Mouse (Mus musculus): ENCODE data around the gene Snx9.

Gene Snx9

GRCm38 (mm10) chr17:5842988-5843640, 2.0 kb downstream of the Snx9 start:
- in situ Hi-C loops (cut with MboI, MseI), result loop anchor here in 1 of 2 experiments (5.0 kb wide), 1 partner anchor 44 kb away; no protein-coding TSS in a partner anchor

GRCm38 (mm10) chr17:5843641-5843990, 2.5 kb downstream of the Snx9 start:
- in situ Hi-C loops (cut with MboI, MseI), result loop anchor here in 1 of 2 experiments (5.0 kb wide), 1 partner anchor 44 kb away; no protein-coding TSS in a partner anchor

- in situ Hi-C loops (cut with MboI, MseI), result no loop called here
These were observed 4.2 kb downstream of the Snx9 start for GRCm38 (mm10) chr17:5845376-5845775.

- in situ Hi-C loops (cut with MboI, MseI), result no loop called here
These were observed 5.0 kb downstream of the Snx9 start for GRCm38 (mm10) chr17:5846101-5846500.

- in situ Hi-C loops (cut with MboI, MseI), result no loop called here
These were observed 7.7 kb downstream of the Snx9 start for GRCm38 (mm10) chr17:5848706-5849415.

GRCm38 (mm10) chr17:5849421-5849910, 8.3 kb downstream of the Snx9 start:
- in situ Hi-C loops (cut with MboI, MseI), result no loop called here

GRCm38 (mm10) chr17:5850031-5850430, 8.9 kb downstream of the Snx9 start:
- in situ Hi-C loops (cut with MboI, MseI), result no loop called here

- in situ Hi-C loops (cut with MboI, MseI), result no loop called here
These were observed 9.3 kb downstream of the Snx9 start for GRCm38 (mm10) chr17:5850476-5850875.

- in situ Hi-C loops (cut with MboI, MseI), result no loop called here
These were observed 12.8 kb downstream of the Snx9 start for GRCm38 (mm10) chr17:5853936-5854335.

GRCm38 (mm10) chr17:5855560-5855959, 14.4 kb downstream of the Snx9 start:
- in situ Hi-C loops (cut with MboI, MseI), result loop anchor here (5.0 kb wide), 2 partner anchors 52 to 58 kb away; no protein-coding TSS in a partner anchor

- in situ Hi-C loops (cut with MboI, MseI), result loop anchor here (5.0 kb wide), 2 partner anchors 51 to 59 kb away; no protein-coding TSS in a partner anchor
These were observed 15.3 kb downstream of the Snx9 start for GRCm38 (mm10) chr17:5856426-5856825.

- in situ Hi-C loops (cut with MboI, MseI), result loop anchor here (5.0 kb wide), 2 partner anchors 50 to 60 kb away; no protein-coding TSS in a partner anchor
These were observed 16.1 kb downstream of the Snx9 start for GRCm38 (mm10) chr17:5857206-5857605.

- in situ Hi-C loops (cut with MboI, MseI), result loop anchor here (5.0 kb wide), 2 partner anchors 49 to 61 kb away; no protein-coding TSS in a partner anchor
These were observed 17.1 kb downstream of the Snx9 start for GRCm38 (mm10) chr17:5858209-5858608.

GRCm38 (mm10) chr17:5862285-5862684, 21.2 kb downstream of the Snx9 start:
- in situ Hi-C loops (cut with MboI, MseI), result no loop called here

- in situ Hi-C loops (cut with MboI, MseI), result no loop called here
These were observed 21.7 kb downstream of the Snx9 start for GRCm38 (mm10) chr17:5862869-5863268.

- in situ Hi-C loops (cut with MboI, MseI), result no loop called here
These were observed 22.6 kb downstream of the Snx9 start for GRCm38 (mm10) chr17:5863745-5864144.

- in situ Hi-C loops (cut with MboI, MseI), result no loop called here
These were observed 26.3 kb downstream of the Snx9 start for GRCm38 (mm10) chr17:5867456-5867855.

GRCm38 (mm10) chr17:5868319-5869031, 27.3 kb downstream of the Snx9 start:
- in situ Hi-C loops (cut with MboI, MseI), result no loop called here

GRCm38 (mm10) chr17:5869461-5869860, 28.3 kb downstream of the Snx9 start:
- in situ Hi-C loops (cut with MboI, MseI), result no loop called here

GRCm38 (mm10) chr17:5870002-5870401, 28.9 kb downstream of the Snx9 start:
- in situ Hi-C loops (cut with MboI, MseI), result no loop called here

GRCm38 (mm10) chr17:5870696-5871095, 29.6 kb downstream of the Snx9 start:
- in situ Hi-C loops (cut with MboI, MseI), result no loop called here

- in situ Hi-C loops (cut with MboI, MseI), result no loop called here
These were observed 31.4 kb downstream of the Snx9 start for GRCm38 (mm10) chr17:5872506-5872905.
